Mouse (Mus musculus): Measurements from ENCODE around the gene Magea3. TPM values are rescaled to one million over a fixed set of nuclear protein-coding genes. Genes with fewer than 3 reads are reported as not detected.

Magea3 gene
- polyA plus RNA-seq (2021; fragmentation: Nextera tagmentation): not detected in 2 replicates
- long read RNA-seq, experiment 1: 0 reads
- long read RNA-seq, experiment 2: 0 reads

DNA sequence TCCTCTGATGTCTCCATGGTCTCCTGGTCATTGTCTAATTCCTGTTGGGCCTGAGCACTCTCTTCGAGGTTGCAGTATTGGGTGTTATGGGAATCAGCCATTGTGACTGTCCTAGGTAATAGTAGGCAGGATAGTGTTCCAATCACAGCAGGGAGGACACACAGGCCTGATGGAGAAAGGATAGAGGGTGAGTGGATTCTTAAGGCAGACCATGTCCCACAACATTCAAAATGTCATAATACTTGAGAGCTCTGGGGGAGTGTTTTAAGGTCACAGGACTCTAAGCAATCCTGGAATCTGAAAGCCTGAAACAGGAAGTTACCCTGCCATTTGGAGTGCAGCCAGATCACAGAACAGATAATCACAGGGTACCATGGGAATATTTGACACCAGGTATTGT lies at the start of gene Magea3:
Gene Magea3 (minus strand): TSS at position 101 of the 400 bp plus-strand sequence.

GRCm38 (mm10) chrX:154995750-154996149 lies 46.4 kb upstream of the Magea3 start, which contains the start of gene Magea8:
Gene Magea8, minus strand, starts transcription at chrX:154995850.

GRCm38 (mm10) chrX:154935887-154936286 lies 13.4 kb downstream of the Magea3 start, which contains the start of gene Magea6:
Gene Magea6, minus strand, starts transcription at chrX:154935987.

Other genes with a start within 250 kb of the Magea3 start
- not detected in 2 replicates for gene Cldn34b1, start 59.2 kb downstream of the Magea3 start, polyA plus RNA-seq (2021; fragmentation: Nextera tagmentation)
- not detected in 2 replicates for gene Magea6, start 13.5 kb downstream of the Magea3 start, polyA plus RNA-seq (2021; fragmentation: Nextera tagmentation)
- gene Magea8, start 46.3 kb upstream of the Magea3 start, polyA plus RNA-seq (2021; fragmentation: Nextera tagmentation): not detected in 2 replicates
- not detected in 2 replicates for gene Magea5, start 113.6 kb upstream of the Magea3 start, polyA plus RNA-seq (2021; fragmentation: Nextera tagmentation)
- not detected in 2 replicates for gene Magea1, start 140.3 kb upstream of the Magea3 start, polyA plus RNA-seq (2021; fragmentation: Nextera tagmentation)
- not detected in 2 replicates for gene Magea2, start 144.2 kb upstream of the Magea3 start, polyA plus RNA-seq (2021; fragmentation: Nextera tagmentation)
- gene Cldn34b2, start 178.9 kb upstream of the Magea3 start, polyA plus RNA-seq (2021; fragmentation: Nextera tagmentation): not detected in 2 replicates

Measured in layer of hippocampus, adult 6 months (tissue).